Mouse (Mus musculus) heart, postnatal 0 days (tissue): ENCODE results near the gene Lcor.

ENCODE experiments used
- CTCF ChIP-seq: IDR thresholded peaks from 2 replicates; pipeline ENCODE4 v1.5.1; 2016; ENCODE audit warnings: antibody characterized with exemption, control low read depth, low read depth
- EP300 ChIP-seq: IDR thresholded peaks from 2 replicates; pipeline ENCODE4 v1.6.1; 2016; ENCODE audit warnings: antibody characterized with exemption, low read depth

DNA sequence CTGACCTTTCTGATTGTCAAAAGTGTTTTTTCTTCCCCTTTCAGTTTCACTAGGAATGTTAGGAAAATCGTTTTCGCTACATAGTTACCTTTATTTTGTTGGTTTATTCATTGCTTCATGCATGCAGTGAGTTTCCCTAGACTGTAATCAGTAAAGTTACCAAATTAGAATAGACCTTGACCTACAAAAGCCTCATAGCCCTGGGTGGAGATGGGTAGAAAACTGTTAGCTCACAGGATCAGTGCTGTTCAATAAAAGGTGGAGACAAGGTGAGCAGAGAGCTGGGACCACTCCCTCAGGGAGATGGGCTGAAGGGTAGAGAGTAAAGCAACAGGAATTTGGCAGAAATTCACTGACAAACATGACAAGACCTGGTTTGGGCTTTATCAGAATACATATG, 91.3 kb downstream of the Lcor start:
- TF ChIP-seq CTCF (no peak), EP300 (no peak)
